Mouse (Mus musculus) cerebellum, adult 2 months (tissue): ENCODE measurements around the gene Dixdc1.

Experiments
- CTCF ChIP-seq: fragments of 200-500 bp; IDR thresholded peaks from 2 replicates; pipeline ENCODE4 v1.5.1; 2011; ENCODE audit warnings: low read depth, mild to moderate bottlenecking, control low read depth, low read length, moderate library complexity, borderline replicate concordance; ENCODE audit not compliant: insufficient read depth
- POLR2A ChIP-seq: fragments of 200-500 bp; IDR thresholded peaks from 2 replicates; pipeline ENCODE4 v1.6.1; 2011; ENCODE audit warnings: low read length, control low read depth, borderline replicate concordance; ENCODE audit not compliant: insufficient read depth

DNA sequence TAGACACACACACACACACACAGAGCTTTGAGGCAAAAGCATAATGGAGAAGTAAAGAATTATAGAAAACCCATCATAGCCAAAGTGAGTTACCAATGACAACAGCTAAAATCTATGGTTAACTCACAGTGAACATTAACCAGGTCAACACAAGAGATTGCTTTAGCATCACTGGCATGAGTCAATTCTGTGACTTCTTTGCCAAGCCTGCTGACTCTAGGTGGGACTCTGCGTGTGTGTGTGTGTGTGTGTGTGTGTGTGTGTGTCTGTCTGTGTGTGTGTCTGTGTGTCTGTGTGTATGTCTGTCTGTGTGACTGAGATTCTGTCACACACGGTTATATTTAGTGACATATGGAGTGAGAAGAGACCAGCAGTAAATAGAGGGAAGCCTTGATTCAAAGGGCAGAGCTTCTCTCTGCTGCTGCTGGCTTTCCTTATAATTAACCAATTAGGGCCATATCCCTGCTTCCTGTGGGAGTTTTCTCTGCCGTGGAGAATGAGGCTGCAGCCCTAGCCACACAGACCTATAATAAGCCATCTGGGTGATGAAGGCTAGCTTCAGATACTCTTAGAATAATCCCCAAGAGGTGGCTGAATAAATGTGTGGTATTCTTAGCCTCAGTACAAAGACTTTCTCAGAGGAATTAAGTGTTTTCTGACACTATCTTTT is 14.5 kb downstream of the Dixdc1 start:
- TF ChIP-seq CTCF (no peak), POLR2A (no peak)
